Mouse (Mus musculus): ENCODE measurements around the gene Emilin2. TPM values are rescaled to one million over a fixed set of nuclear protein-coding genes. Genes with fewer than 3 reads are reported as not detected.
A peak's percentile ranks its signal among the peaks of the same experiment; 100 is the strongest.

The Emilin2 gene
- polyA plus RNA-seq, 1 experiment from 2014 or later, result 12.0 TPM

DNA sequence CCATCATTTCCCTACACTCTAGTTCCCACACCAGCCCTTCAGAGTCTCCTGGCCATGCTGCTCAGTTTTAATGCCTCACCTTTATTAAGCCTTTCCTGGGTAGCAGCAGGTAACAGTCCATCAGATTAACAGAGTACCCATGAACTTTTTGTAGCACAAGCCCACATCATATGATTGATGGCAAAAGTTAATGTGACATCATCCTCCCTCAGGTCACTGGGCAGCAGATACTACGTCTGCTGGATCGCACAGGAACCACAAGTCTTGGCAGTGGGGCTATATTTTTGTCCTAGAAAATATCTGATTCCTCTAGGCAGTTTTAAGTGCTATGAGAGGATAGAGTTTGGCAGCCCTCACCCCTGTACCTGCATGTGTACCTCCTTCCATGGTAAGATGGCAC lies 61.7 kb downstream of the Emilin2 start:
- 0 out of 2 replicates have a peak overlapping the region, but pooled peaks have one; percentile 3 for H3K27ac ChIP-seq (ENCODE audit: low read depth)
- no peak for DNase-seq

DNA sequence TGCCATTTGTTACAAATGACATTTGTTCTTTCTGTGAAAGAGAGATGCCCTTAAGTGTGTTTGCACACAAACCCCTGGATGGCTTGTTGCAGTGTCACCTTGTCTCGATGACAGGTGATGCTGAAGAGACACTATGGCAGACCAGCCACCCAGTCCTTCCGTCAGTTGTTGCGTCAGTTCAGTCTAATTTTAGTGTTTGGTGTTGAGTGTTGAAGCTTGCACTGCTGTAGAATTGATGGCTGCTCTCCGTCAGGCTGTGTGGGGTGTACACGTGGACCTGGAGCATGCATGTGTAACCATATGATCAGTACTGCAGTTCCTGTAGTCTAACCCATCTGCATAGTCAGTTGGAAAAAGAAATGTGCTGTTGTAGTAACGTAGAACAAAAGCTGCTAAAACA lies 62.8 kb downstream of the Emilin2 start:
- no peaks in the 10 kb centered on the region for H3K9me3 ChIP-seq (ENCODE audit: low read length)
- TF ChIP-seq CTCF (IDR thresholded peaks at IDR 0.05; ENCODE audit: low read depth), result no peak
- no peak for TF ChIP-seq EP300 (IDR thresholded peaks at IDR 0.05; ENCODE audit: low read depth)
- H3K27ac ChIP-seq (ENCODE audit: low read depth), result no peak overlapping the region
- no peaks in the 10 kb centered on the region; the same call in 1 of the 2 replicates for H3K4me1 ChIP-seq (ENCODE audit: insufficient read depth)
- H3K4me3 ChIP-seq (ENCODE audit: low read depth, low read length), result no peak overlapping the region
- H3K9ac ChIP-seq (replicated peaks), result no peak overlapping the region
- H3K4me2 ChIP-seq (ENCODE audit: low read depth, low read length), result no peak overlapping the region
- ATAC-seq (no peak), DNase-seq (no peak)
- H3K27me3 ChIP-seq (ENCODE audit: insufficient read depth, low read length), result no peaks in the 10 kb centered on the region
- peaks cover 88% of the 10 kb centered on the region for H3K36me3 ChIP-seq (replicated peaks; ENCODE audit: insufficient read depth, low read length)
- 85% methylated on average over 6 of the region's 6 CpGs for WGBS (ENCODE audit: insufficient replicate concordance)

More for the DNA sequence above, 61.7 kb downstream of the Emilin2 start:
- ATAC-seq, result no peak
- no peak overlapping the region for H3K9ac ChIP-seq (replicated peaks)
- TF ChIP-seq EP300 (IDR thresholded peaks at IDR 0.05; ENCODE audit: low read depth) (no peak), CTCF (IDR thresholded peaks at IDR 0.05; ENCODE audit: low read depth) (no peak)
- WGBS (ENCODE audit: insufficient replicate concordance), result 82% methylated on average over 2 of the region's 2 CpGs
- no peaks in the 10 kb centered on the region for H3K27me3 ChIP-seq (ENCODE audit: insufficient read depth, low read length)
- no peaks in the 10 kb centered on the region; the same call in 1 of the 2 replicates for H3K4me1 ChIP-seq (ENCODE audit: insufficient read depth)
- no peak overlapping the region for H3K4me3 ChIP-seq (ENCODE audit: low read depth, low read length)
- H3K36me3 ChIP-seq (replicated peaks; ENCODE audit: insufficient read depth, low read length), result peaks cover 78% of the 10 kb centered on the region
- H3K9me3 ChIP-seq (ENCODE audit: low read length), result no peaks in the 10 kb centered on the region
- H3K4me2 ChIP-seq (ENCODE audit: low read depth, low read length), result no peak overlapping the region

DNA sequence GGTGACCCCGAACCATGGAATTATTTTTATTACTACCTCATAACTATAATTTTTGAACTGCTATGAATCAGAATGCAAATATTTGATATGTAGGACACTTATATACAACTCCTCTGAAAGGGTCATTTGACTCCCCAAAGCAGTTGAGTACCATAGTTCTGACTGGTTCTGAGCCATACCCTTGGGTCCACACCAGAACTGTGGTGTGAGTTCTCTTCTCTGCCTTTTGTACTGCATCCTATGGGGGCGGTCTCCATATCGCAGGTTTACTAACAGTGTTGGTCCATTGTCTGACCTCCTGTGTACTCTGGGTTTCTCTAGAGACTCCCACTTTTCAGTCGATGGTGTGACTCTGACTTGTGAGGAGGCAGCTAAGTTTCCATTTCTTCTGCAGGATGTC lies 65.8 kb downstream of the Emilin2 start:
- H3K36me3 ChIP-seq (replicated peaks; ENCODE audit: insufficient read depth, low read length), result peaks cover 99% of the 10 kb centered on the region
- no peak for ATAC-seq
- WGBS (ENCODE audit: insufficient replicate concordance), result 90% methylated on average over 4 of the region's 4 CpGs
- H3K27ac ChIP-seq (ENCODE audit: low read depth), result no peak overlapping the region
- no peaks in the 10 kb centered on the region; the same call in 1 of the 2 replicates for H3K4me1 ChIP-seq (ENCODE audit: insufficient read depth)
- TF ChIP-seq EP300 (IDR thresholded peaks at IDR 0.05; ENCODE audit: low read depth), result no peak
- TF ChIP-seq CTCF (IDR thresholded peaks at IDR 0.05; ENCODE audit: low read depth), result no peak
- H3K4me2 ChIP-seq (ENCODE audit: low read depth, low read length), result no peak overlapping the region
- DNase-seq, result no peak
- H3K4me3 ChIP-seq (ENCODE audit: low read depth, low read length), result no peak overlapping the region
- no peaks in the 10 kb centered on the region for H3K27me3 ChIP-seq (ENCODE audit: insufficient read depth, low read length)
- no peaks in the 10 kb centered on the region for H3K9me3 ChIP-seq (ENCODE audit: low read length)
- no peak overlapping the region for H3K9ac ChIP-seq (replicated peaks)

DNA sequence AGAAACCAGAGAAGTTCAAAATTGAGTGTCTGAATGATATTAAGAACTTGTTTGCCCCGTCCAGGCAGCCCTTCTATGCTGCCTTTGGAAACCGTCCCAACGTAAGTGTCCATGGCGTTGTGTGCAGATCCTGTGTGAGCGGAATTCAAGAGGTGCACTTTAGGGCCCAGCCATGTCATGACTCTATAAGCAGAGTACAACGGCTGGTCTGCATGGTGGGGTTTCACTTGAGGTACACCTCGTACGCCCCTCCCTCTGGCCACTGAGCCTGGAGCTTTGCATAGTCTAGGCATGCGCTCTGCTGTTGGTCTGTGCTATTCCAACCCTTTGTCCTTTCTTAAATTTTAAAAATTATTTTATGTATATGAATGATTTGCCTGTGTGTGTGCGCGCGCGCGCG lies 66.6 kb downstream of the Emilin2 start:
- H3K9ac ChIP-seq (replicated peaks), result no peak overlapping the region
- DNase-seq, result no peak
- WGBS (ENCODE audit: insufficient replicate concordance), result 95% methylated on average over 15 of the region's 15 CpGs
- H3K4me1 ChIP-seq (ENCODE audit: insufficient read depth), result no peaks in the 10 kb centered on the region
- TF ChIP-seq EP300 (IDR thresholded peaks at IDR 0.05; ENCODE audit: low read depth) (no peak), CTCF (IDR thresholded peaks at IDR 0.05; ENCODE audit: low read depth) (no peak)
- H3K27me3 ChIP-seq (ENCODE audit: insufficient read depth, low read length), result no peaks in the 10 kb centered on the region
- H3K27ac ChIP-seq (ENCODE audit: low read depth), result no peak overlapping the region
- no peak overlapping the region for H3K4me2 ChIP-seq (ENCODE audit: low read depth, low read length)
- no peaks in the 10 kb centered on the region for H3K9me3 ChIP-seq (ENCODE audit: low read length)
- peaks cover 99% of the 10 kb centered on the region for H3K36me3 ChIP-seq (replicated peaks; ENCODE audit: insufficient read depth, low read length)
- no peak overlapping the region for H3K4me3 ChIP-seq (ENCODE audit: low read depth, low read length)
- ATAC-seq, result no peak

DNA sequence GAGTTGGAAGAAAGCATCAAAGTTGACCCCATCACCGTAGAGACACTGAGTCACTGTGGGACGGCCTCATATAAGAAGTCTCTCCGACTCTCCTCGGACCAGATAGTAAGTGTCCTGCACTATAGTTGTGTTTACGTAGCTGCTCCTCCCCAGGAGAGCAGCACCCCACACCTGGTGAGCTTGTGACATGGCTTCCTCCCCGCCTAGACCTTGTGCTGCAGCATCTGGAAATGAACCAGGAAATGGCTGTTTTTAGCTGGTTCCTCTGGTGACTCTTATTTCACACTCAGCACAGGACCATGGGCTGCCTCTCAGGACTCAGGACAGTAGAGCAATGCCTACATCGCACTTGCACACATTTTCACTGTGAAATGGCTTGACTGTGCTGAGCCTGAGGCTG lies 69.1 kb downstream of the Emilin2 start:
- no peak overlapping the region for H3K27ac ChIP-seq (ENCODE audit: low read depth)
- peaks cover 97% of the 10 kb centered on the region for H3K36me3 ChIP-seq (replicated peaks; ENCODE audit: insufficient read depth, low read length)
- no peaks in the 10 kb centered on the region for H3K27me3 ChIP-seq (ENCODE audit: insufficient read depth, low read length)
- no peak overlapping the region for H3K9ac ChIP-seq (replicated peaks)
- no peak for TF ChIP-seq CTCF (IDR thresholded peaks at IDR 0.05; ENCODE audit: low read depth)
- TF ChIP-seq EP300 (IDR thresholded peaks at IDR 0.05; ENCODE audit: low read depth), result no peak
- H3K9me3 ChIP-seq (ENCODE audit: low read length), result no peaks in the 10 kb centered on the region
- no peak overlapping the region for H3K4me3 ChIP-seq (ENCODE audit: low read depth, low read length)
- 93% methylated on average over 7 of the region's 7 CpGs for WGBS (ENCODE audit: insufficient replicate concordance)
- no peak overlapping the region for H3K4me2 ChIP-seq (ENCODE audit: low read depth, low read length)
- DNase-seq (no peak), ATAC-seq (no peak)
- peaks cover 7% of the 10 kb centered on the region; the same call in 1 of the 2 replicates for H3K4me1 ChIP-seq (ENCODE audit: insufficient read depth)

DNA sequence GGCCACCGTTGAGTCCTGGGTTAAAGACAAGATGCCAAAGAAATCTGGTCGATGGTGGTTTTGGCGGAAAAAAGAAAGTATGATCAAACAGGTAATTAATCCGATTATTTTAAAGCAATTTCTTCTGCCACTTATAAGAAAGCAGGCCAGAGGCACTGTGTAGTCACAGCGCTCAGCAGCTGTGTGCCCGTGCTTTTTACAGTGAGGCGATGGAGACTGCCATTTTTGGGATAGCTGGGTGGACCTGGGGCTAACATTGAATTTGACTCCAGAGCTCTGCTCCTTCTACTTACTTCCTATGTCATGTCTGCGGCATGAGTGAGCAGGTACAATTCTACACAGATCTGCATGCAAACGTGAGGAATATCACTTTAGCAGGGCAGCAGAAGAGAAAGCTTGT lies 71.0 kb downstream of the Emilin2 start:
- no peaks in the 10 kb centered on the region for H3K9me3 ChIP-seq (ENCODE audit: low read length)
- H3K4me3 ChIP-seq (ENCODE audit: low read depth, low read length), result no peak overlapping the region
- WGBS (ENCODE audit: insufficient replicate concordance), result 94% methylated on average over 9 of the region's 9 CpGs
- H3K36me3 ChIP-seq (replicated peaks; ENCODE audit: insufficient read depth, low read length), result peaks cover 92% of the 10 kb centered on the region
- ATAC-seq (no peak), DNase-seq (no peak)
- TF ChIP-seq EP300 (IDR thresholded peaks at IDR 0.05; ENCODE audit: low read depth) (no peak), CTCF (IDR thresholded peaks at IDR 0.05; ENCODE audit: low read depth) (no peak)
- H3K27me3 ChIP-seq (ENCODE audit: insufficient read depth, low read length), result no peaks in the 10 kb centered on the region
- no peak overlapping the region for H3K27ac ChIP-seq (ENCODE audit: low read depth)
- no peak overlapping the region for H3K4me2 ChIP-seq (ENCODE audit: low read depth, low read length)
- H3K9ac ChIP-seq (replicated peaks), result no peak overlapping the region
- H3K4me1 ChIP-seq (ENCODE audit: insufficient read depth), result peaks cover 14% of the 10 kb centered on the region

DNA sequence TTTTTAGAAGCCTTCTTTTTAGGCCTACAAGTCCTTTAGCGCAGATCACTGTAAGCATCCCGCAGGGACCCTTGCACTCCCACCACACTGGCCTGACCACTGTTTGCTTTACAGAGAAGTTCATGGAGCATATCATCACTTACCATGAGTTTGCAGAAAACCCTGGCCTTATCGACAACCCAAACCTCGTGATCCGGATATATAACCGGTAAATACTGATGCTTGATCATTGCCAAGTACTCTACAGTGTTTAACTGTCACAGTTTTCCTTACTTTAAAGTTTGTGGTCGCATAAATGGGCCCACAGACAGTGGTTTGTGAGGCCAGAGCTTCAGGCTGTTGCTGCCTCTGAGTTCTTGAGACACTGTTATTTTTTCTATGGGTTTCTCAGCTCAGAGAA lies 73.3 kb downstream of the Emilin2 start:
- ATAC-seq, result no peak
- 65% methylated on average over 7 of the region's 7 CpGs for WGBS (ENCODE audit: insufficient replicate concordance)
- DNase-seq, result no peak
- TF ChIP-seq CTCF (IDR thresholded peaks at IDR 0.05; ENCODE audit: low read depth) (no peak), EP300 (IDR thresholded peaks at IDR 0.05; ENCODE audit: low read depth) (peak; percentile 89)
- no peaks in the 10 kb centered on the region for H3K9me3 ChIP-seq (ENCODE audit: low read length)
- H3K27me3 ChIP-seq (ENCODE audit: insufficient read depth, low read length), result no peaks in the 10 kb centered on the region
- peaks cover 14% of the 10 kb centered on the region for H3K4me1 ChIP-seq (ENCODE audit: insufficient read depth)
- no peak overlapping the region for H3K9ac ChIP-seq (replicated peaks)
- H3K36me3 ChIP-seq (replicated peaks; ENCODE audit: insufficient read depth, low read length), result peaks cover 86% of the 10 kb centered on the region
- H3K4me2 ChIP-seq (ENCODE audit: low read depth, low read length), result no peak overlapping the region
- H3K4me3 ChIP-seq (ENCODE audit: low read depth, low read length), result no peak overlapping the region
- peak overlapping the region; percentile 63; the same call in 1 of the 2 replicates for H3K27ac ChIP-seq (ENCODE audit: low read depth)

All from liver, postnatal 0 days (tissue).